Mouse (Mus musculus) olfactory bulb, adult 2 months (tissue): Measurements from ENCODE around the gene Eif3d.

Source experiments
- CTCF ChIP-seq: fragments of 200-500 bp; IDR thresholded peaks from 2 replicates; pipeline ENCODE4 v1.5.1; 2012; ENCODE audit warnings: low read depth, mild to moderate bottlenecking, low read length, moderate library complexity; ENCODE audit not compliant: insufficient read depth
- POLR2A ChIP-seq: fragments of 200-500 bp; IDR thresholded peaks from 2 replicates; pipeline ENCODE4 v1.6.1; 2012; ENCODE audit warnings: mild to moderate bottlenecking, low read depth, low read length, moderate library complexity; ENCODE audit not compliant: insufficient read depth

DNA sequence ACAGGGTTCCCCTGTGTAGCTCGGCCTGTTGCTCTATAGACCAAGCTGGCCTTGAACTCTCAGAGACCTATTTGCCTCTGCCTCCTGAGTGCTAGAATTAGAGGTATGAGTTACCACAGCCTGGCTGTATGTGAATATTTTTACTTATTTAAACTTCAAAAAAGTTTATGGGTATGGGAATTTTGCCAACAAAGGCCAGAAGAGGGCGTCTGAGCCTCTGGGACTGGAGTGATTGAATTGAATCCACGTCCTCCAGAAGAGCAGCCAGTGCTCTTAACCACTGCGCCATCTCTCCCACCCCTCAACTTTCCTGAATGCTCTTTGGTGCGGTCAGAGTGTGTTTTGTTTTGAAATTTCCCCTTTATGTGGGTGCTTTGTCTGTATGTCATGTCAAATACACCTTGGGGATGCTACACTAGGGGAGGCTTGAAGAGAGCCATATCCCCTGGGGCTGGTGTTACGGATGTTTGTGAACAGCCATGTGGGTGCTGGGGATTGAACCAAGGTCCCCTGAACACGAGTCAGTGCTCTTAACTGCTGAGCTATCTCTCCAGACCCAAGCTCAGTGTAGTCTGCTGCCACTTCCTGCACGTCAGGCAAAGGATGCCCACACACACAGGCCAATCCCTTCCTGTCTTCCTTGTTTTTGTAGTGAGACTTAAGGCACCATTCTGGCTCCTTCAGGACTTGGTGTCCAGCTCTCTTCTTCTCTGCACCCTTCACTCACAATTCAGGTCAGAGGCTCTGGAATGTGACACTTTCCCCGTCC is 47.2 kb downstream of the Eif3d start:
- TF ChIP-seq CTCF (no peak), POLR2A (no peak)
